Mouse (Mus musculus): Measurements from ENCODE around the gene Mgll.

DNA sequence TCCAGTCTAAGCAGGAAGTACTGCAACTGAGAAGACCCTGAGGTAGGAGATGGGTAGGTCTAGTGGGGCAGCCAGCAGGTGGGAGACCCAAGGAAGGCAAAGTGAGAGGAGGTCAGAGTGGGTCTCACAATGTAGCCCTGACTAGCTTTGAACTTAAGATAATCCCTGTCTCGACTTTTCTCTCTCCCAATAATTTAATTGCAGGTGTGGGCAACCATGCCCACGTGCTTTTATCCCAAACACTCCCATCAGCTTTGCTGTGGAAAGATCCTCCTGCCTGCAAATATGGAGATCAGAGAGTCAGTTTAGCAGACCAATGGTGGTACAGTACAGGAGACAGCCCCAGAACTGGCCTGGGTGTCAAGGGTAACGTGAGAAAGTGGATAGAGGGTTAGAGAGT is 116.0 kb downstream of the Mgll start:
- TF ChIP-seq TAL1 (IDR thresholded peaks at IDR 0.05; ENCODE audit: low read length), result no peak
- no peak for TF ChIP-seq GATA1 (IDR thresholded peaks at IDR 0.05; ENCODE audit: low read length)

Measured in erythroblast, embryonic 14.5 days (primary cell).